Mouse (Mus musculus) ES-Bruce4 (cell line): ENCODE data around the gene H2-Eb2. TPM values are rescaled to one million over a fixed set of nuclear protein-coding genes. Genes with fewer than 3 reads are reported as not detected.
A peak's percentile ranks its signal among the peaks of the same experiment; 100 is the strongest.

Experiments used
- H3K27ac ChIP-seq: 2 replicates; pipeline ENCODE4 v1.5.1; 2012; ENCODE audit warnings: low read length, inconsistent platforms; ENCODE audit not compliant: insufficient read depth
- H3K27me3 ChIP-seq: 2 replicates; pipeline ENCODE4 v1.6.1; 2012; ENCODE audit warnings: mild to moderate bottlenecking, low read length, inconsistent platforms; ENCODE audit not compliant: control insufficient read depth, poor library complexity, insufficient read depth, severe bottlenecking
- H3K36me3 ChIP-seq: 2 replicates; pipeline ENCODE4 v1.6.1; 2012; ENCODE audit warnings: inconsistent platforms, mild to moderate bottlenecking, low read length, moderate library complexity; ENCODE audit not compliant: control insufficient read depth, poor library complexity, insufficient read depth, severe bottlenecking
- H3K4me1 ChIP-seq: one replicate; pipeline ENCODE4 v1.8.1; 2011; ENCODE audit warnings: low read length; ENCODE audit not compliant: control insufficient read depth, insufficient read depth
- H3K4me3 ChIP-seq: 2 replicates; pipeline ENCODE4 v1.5.1; 2011; ENCODE audit warnings: low read depth, mild to moderate bottlenecking, low read length
- H3K9ac ChIP-seq: 2 replicates; pipeline ENCODE4 v1.6.1; 2012; ENCODE audit warnings: low read depth, mild to moderate bottlenecking, inconsistent platforms; ENCODE audit not compliant: poor library complexity, severe bottlenecking
- H3K9me3 ChIP-seq: replicated peaks from 2 replicates; pipeline ENCODE4 v1.6.1; 2012; ENCODE audit warnings: mild to moderate bottlenecking, low read length, inconsistent platforms; ENCODE audit not compliant: control insufficient read depth, poor library complexity, insufficient read depth, severe bottlenecking
- CTCF ChIP-seq: IDR thresholded peaks from one replicate; pipeline ENCODE4 v1.8.1; 2011; ENCODE audit warnings: low read depth, low read length
- EP300 ChIP-seq: IDR thresholded peaks from 2 replicates; pipeline ENCODE4 v1.6.1; 2011; ENCODE audit warnings: low read depth, low read length; ENCODE audit not compliant: insufficient read depth
- POLR2A ChIP-seq: IDR thresholded peaks from one replicate; pipeline ENCODE4 v1.8.1; 2011; ENCODE audit warnings: low read length; ENCODE audit not compliant: insufficient read depth
- polyA plus RNA-seq: library from polyadenylated mRNA; stranded (reverse); fragments of >200 nt; gene quantifications from 2 replicates; pipeline ENCODE4 v1.2.4, GENCODE M21; 2011; ENCODE audit warnings: low read depth; ENCODE audit not compliant: missing spikeins, insufficient read depth, insufficient read length

The H2-Eb2 gene
- polyA plus RNA-seq, 1 experiment = not detected

DNA sequence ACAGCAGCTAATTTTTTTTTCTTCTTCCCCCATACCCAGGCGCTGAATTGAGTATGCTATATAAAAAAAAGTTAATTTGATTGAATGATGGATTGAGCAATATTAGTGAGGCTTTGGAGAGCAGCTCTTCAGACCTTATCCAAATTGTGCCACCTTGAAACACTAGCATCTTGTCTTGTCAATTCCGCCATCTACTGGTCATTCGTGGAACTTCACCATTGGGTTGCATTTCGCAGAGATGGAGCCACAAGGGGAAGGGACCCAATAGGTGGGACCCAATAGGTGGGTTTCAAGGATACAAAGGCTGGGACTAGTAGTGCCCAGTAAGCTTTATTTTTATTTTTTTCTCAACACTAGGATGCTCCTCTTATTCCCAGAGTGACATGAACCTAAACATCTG, 24.0 kb downstream of the H2-Eb2 start:
- Histone ChIP-seq H3K27ac (no peak overlapping the region), H3K27me3 (no peaks in the 10 kb centered on the region), H3K4me1 (no peaks in the 10 kb centered on the region), H3K9ac (no peak overlapping the region), H3K36me3 (no peaks in the 10 kb centered on the region), H3K9me3 (no peaks in the 10 kb centered on the region), H3K4me3 (no peak overlapping the region)
- TF ChIP-seq EP300 (no peak), CTCF (peak; percentile 50), POLR2A (no peak)

DNA sequence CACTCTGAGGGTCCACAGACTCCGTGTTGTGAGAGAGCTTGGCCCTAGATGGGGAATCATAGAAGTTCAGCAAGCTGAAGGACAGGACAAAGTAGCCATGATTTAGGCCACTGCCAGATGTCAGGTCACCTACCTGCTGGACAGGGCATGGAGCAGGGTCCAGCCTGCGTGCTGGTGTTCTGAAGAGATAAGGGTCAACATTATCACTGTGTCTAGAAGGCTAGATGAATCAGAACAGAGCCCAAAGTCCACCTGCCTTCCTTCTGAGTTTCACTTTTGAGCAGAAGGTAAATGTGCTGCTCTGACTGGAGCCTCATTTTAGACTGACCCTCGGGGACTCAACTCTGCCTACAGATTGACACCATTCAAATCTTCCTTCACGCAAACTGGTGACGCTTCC, 29.1 kb downstream of the H2-Eb2 start, which contains the start of gene Btnl2:
Btnl2 (plus strand) TSS at position 284 of the 400 bp plus-strand sequence.
- TF ChIP-seq EP300 (no peak), CTCF (no peak), POLR2A (no peak)
- no peaks in the 10 kb centered on the region for H3K4me1 ChIP-seq
- H3K9me3 ChIP-seq = no peaks in the 10 kb centered on the region
- no peaks in the 10 kb centered on the region for H3K36me3 ChIP-seq
- no peak within 1 kb of the TSS for H3K9ac ChIP-seq
- H3K4me3 ChIP-seq = no peak within 1 kb of the TSS
- H3K27me3 ChIP-seq = no peaks in the 10 kb centered on the region
- H3K27ac ChIP-seq = no peak within 1 kb of the TSS

GRCm38 (mm10) chr17:34354940-34355339, 29.5 kb downstream of the H2-Eb2 start:
- H3K27me3 ChIP-seq = no peaks in the 10 kb centered on the region
- H3K9ac ChIP-seq = no peak overlapping the region
- H3K27ac ChIP-seq = no peak overlapping the region
- TF ChIP-seq CTCF = no peak
- no peak for TF ChIP-seq EP300
- no peak for TF ChIP-seq POLR2A
- H3K9me3 ChIP-seq = no peaks in the 10 kb centered on the region
- H3K36me3 ChIP-seq = no peaks in the 10 kb centered on the region
- no peak overlapping the region for H3K4me3 ChIP-seq
- no peaks in the 10 kb centered on the region for H3K4me1 ChIP-seq

- TF ChIP-seq CTCF = no peak
- no peak for TF ChIP-seq EP300
- TF ChIP-seq POLR2A = no peak
- Histone ChIP-seq H3K27ac (no peak overlapping the region), H3K36me3 (no peaks in the 10 kb centered on the region), H3K9ac (no peak overlapping the region), H3K9me3 (no peaks in the 10 kb centered on the region), H3K4me3 (no peak overlapping the region), H3K4me1 (no peaks in the 10 kb centered on the region), H3K27me3 (no peaks in the 10 kb centered on the region)
Measured at GRCm38 (mm10) chr17:34362954-34363546, 37.6 kb downstream of the H2-Eb2 start.

- H3K4me3 ChIP-seq = no peak overlapping the region
- H3K9ac ChIP-seq = no peak overlapping the region
- no peaks in the 10 kb centered on the region for H3K4me1 ChIP-seq
- H3K27ac ChIP-seq = no peak overlapping the region
- no peaks in the 10 kb centered on the region for H3K36me3 ChIP-seq
- H3K9me3 ChIP-seq = no peaks in the 10 kb centered on the region
- no peaks in the 10 kb centered on the region for H3K27me3 ChIP-seq
- TF ChIP-seq POLR2A = no peak
- TF ChIP-seq EP300 = no peak
- TF ChIP-seq CTCF = no peak
Measured at GRCm38 (mm10) chr17:34363676-34364310, 38.3 kb downstream of the H2-Eb2 start.

DNA sequence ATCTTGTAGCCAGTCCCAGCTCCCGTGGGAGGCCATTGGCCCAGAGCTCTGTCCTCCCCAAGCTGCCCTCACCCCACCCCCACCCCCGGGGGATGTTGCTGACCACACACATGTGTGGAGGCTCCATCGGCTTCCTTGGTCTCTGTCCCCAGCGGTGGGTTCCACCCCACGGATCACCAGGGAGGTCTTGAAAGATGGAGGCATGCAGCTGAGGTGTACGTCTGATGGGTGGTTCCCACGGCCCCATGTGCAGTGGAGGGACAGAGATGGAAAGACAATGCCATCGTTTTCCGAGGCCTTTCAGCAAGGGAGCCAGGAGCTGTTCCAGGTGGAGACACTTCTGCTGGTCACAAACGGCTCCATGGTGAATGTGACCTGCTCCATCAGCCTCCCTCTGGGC, 39.6 kb downstream of the H2-Eb2 start:
- Histone ChIP-seq H3K9me3 (no peaks in the 10 kb centered on the region), H3K27ac (no peak overlapping the region), H3K36me3 (no peaks in the 10 kb centered on the region), H3K4me1 (no peaks in the 10 kb centered on the region), H3K9ac (no peak overlapping the region), H3K4me3 (no peak overlapping the region), H3K27me3 (no peaks in the 10 kb centered on the region)
- no peak for TF ChIP-seq EP300
- no peak for TF ChIP-seq POLR2A
